Mouse (Mus musculus) layer of hippocampus, postnatal 14 days (tissue): Measurements from ENCODE around the gene Nthl1. TPM values are rescaled to one million over a fixed set of nuclear protein-coding genes. Genes with fewer than 3 reads are reported as not detected.

Experiments
- microRNA-seq, 2 experiments: library from miRNA; unstranded; fragments of <30 nt; microRNA quantifications; one replicate each; pipeline ENCODE4 v1.2.0; 2021
- total RNA-seq, 2 experiments: library from RNA; stranded (reverse); gene quantifications; 2 replicates each; pipeline ENCODE4 v1.2.3; 2021

Nthl1 gene
- total RNA-seq, 2 experiments from 2014 or later = 3.9 to 5.3 TPM

Small RNA genes within 50 kb of the gene (microRNA-seq; reads per million reads assigned to microRNA genes)
- 2.3 to 7.5 reads per million in 2 experiments for gene Gm24589

Other genes with a start within 250 kb of the Nthl1 start
- 100 to 1,000 TPM; 133 to 141 TPM for gene Rnps1, start 218.1 kb upstream of the Nthl1 start, total RNA-seq
- 10 to 100 TPM; 25.4 to 28.0 TPM for gene Eci1, start 206.0 kb upstream of the Nthl1 start, total RNA-seq
- gene Dnase1l2, start 189.6 kb upstream of the Nthl1 start, total RNA-seq = 1 to 10 TPM; 5.2 to 8.1 TPM
- gene E4f1, start 162.4 kb upstream of the Nthl1 start, total RNA-seq = 10 to 100 TPM; 27.8 to 32.3 TPM
- 10 to 100 TPM; 71.8 to 73.5 TPM for gene Pgp, start 162.3 kb upstream of the Nthl1 start, total RNA-seq
- 1 to 10 TPM; 1.0 to 2.1 TPM for gene Bricd5, start 158.8 kb upstream of the Nthl1 start, total RNA-seq
- 10 to 100 TPM; 30.7 to 32.1 TPM for gene Mlst8, start 153.6 kb upstream of the Nthl1 start, total RNA-seq
- gene Caskin1, start 144.1 kb upstream of the Nthl1 start, total RNA-seq = 100 to 1,000 TPM; 155 to 161 TPM
- gene Traf7, start 104.7 kb upstream of the Nthl1 start, total RNA-seq = 10 to 100 TPM; 93.6 to 96.0 TPM
- gene Rab26, start 98.5 kb upstream of the Nthl1 start, total RNA-seq = 10 to 100 TPM; 60.1 to 69.3 TPM
- gene Pkd1, start 82.8 kb upstream of the Nthl1 start, total RNA-seq = 10 to 100 TPM; 71.1 to 85.9 TPM
- 100 to 1,000 TPM; 160 to 162 TPM for gene Tsc2, start 50 bp upstream of the Nthl1 start, total RNA-seq
- gene Slc9a3r2, start 17.6 kb downstream of the Nthl1 start, total RNA-seq = 10 to 100 TPM; 47.9 to 52.4 TPM
- 1 to 10 TPM; 3.7 to 3.9 TPM for gene Npw, start 25.8 kb downstream of the Nthl1 start, total RNA-seq
- gene Zfp598, start 37.0 kb downstream of the Nthl1 start, total RNA-seq = 10 to 100 TPM; 36.5 to 40.7 TPM
- 100 to 1,000 TPM; 197 to 204 TPM for gene Syngr3, start 57.3 kb downstream of the Nthl1 start, total RNA-seq
- gene Gfer, start 63.5 kb downstream of the Nthl1 start, total RNA-seq = 10 to 100 TPM; 18.5 to 19.8 TPM
- 1 to 10 TPM; 2.7 to 4.4 TPM for gene Noxo1, start 63.6 kb downstream of the Nthl1 start, total RNA-seq
- gene Tbl3, start 75.0 kb downstream of the Nthl1 start, total RNA-seq = 10 to 100 TPM; 28.5 to 29.1 TPM
- not detected for gene Rnf151, start 85.4 kb downstream of the Nthl1 start, total RNA-seq
- 100 to 1,000 TPM; 494 to 506 TPM for gene Rps2, start 85.4 kb downstream of the Nthl1 start, total RNA-seq
- 100 to 1,000 TPM; 186 to 200 TPM for gene Ndufb10, start 91.8 kb downstream of the Nthl1 start, total RNA-seq
- 1 to 10 TPM in 1 of 2 experiments, under 1 TPM in 1; 0.79 to 1.0 TPM for gene Rpl3l, start 95.1 kb downstream of the Nthl1 start, total RNA-seq
- gene Msrb1, start 104.0 kb downstream of the Nthl1 start, total RNA-seq = 10 to 100 TPM; 44.4 to 51.2 TPM
- gene Hs3st6, start 120.3 kb downstream of the Nthl1 start, total RNA-seq = not detected
- gene Meiob, start 171.6 kb downstream of the Nthl1 start, total RNA-seq = not detected
- gene Hagh, start 207.5 kb downstream of the Nthl1 start, total RNA-seq = 100 to 1,000 TPM; 107 to 112 TPM
- gene Fahd1, start 217.7 kb downstream of the Nthl1 start, total RNA-seq = 10 to 100 TPM; 18.1 to 18.2 TPM
- gene Igfals, start 233.3 kb downstream of the Nthl1 start, total RNA-seq = not detected